Mouse (Mus musculus) C2C12 (cell line): Measurements from ENCODE around the gene Marcksl1.

Source experiments
- CEBPB ChIP-seq: IDR thresholded peaks from one replicate; pipeline ENCODE4 v1.6.1; 2011; ENCODE audit warnings: low read depth, mild to moderate bottlenecking, control low read depth, moderate library complexity
- CTCF ChIP-seq: IDR thresholded peaks from one replicate; pipeline ENCODE4 v1.5.1; 2011; ENCODE audit not compliant: control insufficient read depth, insufficient read depth, insufficient read length
- FOSL1 ChIP-seq: IDR thresholded peaks from one replicate; pipeline ENCODE4 v1.8.0; 2011; ENCODE audit warnings: mild to moderate bottlenecking, low read length; ENCODE audit not compliant: poor library complexity, insufficient read depth, severe bottlenecking
- MYOD1 ChIP-seq: IDR thresholded peaks from one replicate; pipeline ENCODE4 v1.6.1; 2011; ENCODE audit warnings: low read depth; ENCODE audit not compliant: control insufficient read depth, insufficient read length
- USF1 ChIP-seq: IDR thresholded peaks from one replicate; pipeline ENCODE4 v1.6.1; 2011; ENCODE audit warnings: low read depth, mild to moderate bottlenecking, control low read depth, moderate library complexity

- TF ChIP-seq CTCF (no peak), MYOD1 (no peak), USF1 (no peak), FOSL1 (no peak), CEBPB (no peak)
These were observed 5.1 kb downstream of the Marcksl1 start for GRCm38 (mm10) chr4:129518519-129518918.
